25 mouse cellular contexts compared by ENCODE assay signal in genomic region chr4:52814304-52814703, GRCm38 (mm10). TPM values are rescaled to one million over a fixed set of nuclear protein-coding genes. Genes with fewer than 3 reads are reported as not detected.
A peak's percentile ranks its signal among the peaks of the same experiment; 100 is the strongest.
DNase-seq lines count a peak whose midpoint lies in the region; TF ChIP-seq lines count a peak whose summit lies in the region.
"Had no signal": no experiment of that assay in that cellular context is flagged by ENCODE, and none has a peak within 500 bp of the region (broad histone marks: within the 10 kb centered on the region; RNA-seq: fewer than 3 reads in every experiment).

TSS of gene Olfr275 (plus strand) at chr4:52814604.

- H3K27ac ChIP-seq in testis, adult 2 months (ENCODE audit: control insufficient read depth, insufficient read depth, low read depth, low read length) = no peak within 1 kb of the TSS

- no peaks in the 10 kb centered on the region for H3K27me3 ChIP-seq in testis, adult 2 months (ENCODE audit: control insufficient read depth, insufficient read depth, low read length)
- H3K27me3 ChIP-seq: CH12.LX had no signal

- TF ChIP-seq CTCF in testis, adult 2 months (IDR thresholded peaks at IDR 0.05; ENCODE audit: control insufficient read depth, insufficient read depth, insufficient replicate concordance, low read depth, low read length) = no peak

- H3K36me3 ChIP-seq in testis, adult 2 months (ENCODE audit: control insufficient read depth, insufficient read depth, low read length) = no peaks in the 10 kb centered on the region
- H3K36me3 ChIP-seq: G1E had no signal

- H3K4me1 ChIP-seq in testis, adult 2 months (ENCODE audit: control insufficient read depth, insufficient read depth, low read length) = no peaks in the 10 kb centered on the region

- intact Hi-C loops in heart, postnatal 25 days (cut with DNase I) = no loop called here

- peak within 1 kb of the TSS; percentile 56; the same call in 1 of the 2 replicates for H3K4me3 ChIP-seq in testis, adult 2 months (ENCODE audit: control insufficient read depth, low read depth, low read length)

- peak; percentile 54 for DNase-seq in heart, adult 11 months
- DNase-seq in heart, postnatal 25 days (ENCODE audit: low spot score) = no peak
- no peak for DNase-seq in testis, postnatal 14 days (ENCODE audit: low spot score)
- DNase-seq: adrenal gland, adult 2 months; adrenal gland, adult 8-10 months; adrenal gland, postnatal 10 days; adrenal gland, postnatal 14 days; adrenal gland, postnatal 25 days; adrenal gland, postnatal 36 days; B cell, adult 2 months; cerebellum, adult 11 months; cerebellum, adult 11-12 months; cerebellum, adult 18-20 months had no signal

- no peak for TF ChIP-seq POLR2A in testis, adult 2 months (IDR thresholded peaks at IDR 0.05; ENCODE audit: control insufficient read depth, low read depth, low read length)

RNA-seq across cellular contexts. Expression of gene Olfr275, which starts in this region (rescaled TPM):
- not detected for total RNA-seq in heart, postnatal 25 days (2021)
- 1.5 and 2.0 TPM in 2 replicates for polyA plus RNA-seq in testis, adult 2 months (2012; rRNA removed)
- total RNA-seq: adrenal gland, adult 18-20 months; adrenal gland, adult 2 months; adrenal gland, adult 8-10 months; adrenal gland, postnatal 10 days; adrenal gland, postnatal 14 days; adrenal gland, postnatal 25 days; adrenal gland, postnatal 36 days; adrenal gland, postnatal 4 days; CH12.LX; ES-E14; MEL had no signal
- polyA plus RNA-seq: activated CD4-positive, CD25-positive, alpha-beta regulatory T cell, adult 4 months; adrenal gland, adult 2 months; brain, embryonic 14.5 days; C2C12; CD4-positive, CD25-positive, alpha-beta regulatory T cell, adult 4 months; G1E; Patski had no signal
